Mouse (Mus musculus) heart, embryonic 15.5 days (tissue): ENCODE measurements around the gene Sh3kbp1. TPM values are rescaled to one million over a fixed set of nuclear protein-coding genes. Genes with fewer than 3 reads are reported as not detected.

ENCODE experiments used
- ATAC-seq: fragments of 200-750 bp; cut with Nextera tagmentation; replicated peaks from 2 replicates; pipeline ENCODE4 v1.8.0; 2017; ENCODE audit warnings: low read depth, moderate TSS enrichment; ENCODE audit not compliant: insufficient number of reproducible peaks, insufficient read depth, low FRiP score
- H3K27ac ChIP-seq: fragments of 300-500 bp; sonication (generic); 2 replicates; pipeline ENCODE4 v1.5.1; 2015; ENCODE audit warnings: mild to moderate bottlenecking, inconsistent platforms
- H3K27me3 ChIP-seq: fragments of 300-500 bp; sonication (generic); 2 replicates; pipeline ENCODE4 v1.6.1; 2015; ENCODE audit warnings: inconsistent platforms
- H3K36me3 ChIP-seq: fragments of 300-500 bp; sonication (generic); 2 replicates; pipeline ENCODE4 v1.6.1; 2015; ENCODE audit warnings: mild to moderate bottlenecking, inconsistent platforms
- H3K4me1 ChIP-seq: fragments of 300-500 bp; sonication (generic); replicated peaks from 2 replicates; pipeline ENCODE4 v1.6.1; 2015; ENCODE audit warnings: inconsistent platforms
- H3K4me2 ChIP-seq: fragments of 300-500 bp; sonication (generic); 2 replicates; pipeline ENCODE4 v1.6.1; 2015; ENCODE audit warnings: inconsistent platforms, mild to moderate bottlenecking, moderate library complexity
- H3K4me3 ChIP-seq: fragments of 300-500 bp; sonication (generic); 2 replicates; pipeline ENCODE4 v1.5.1; 2015; ENCODE audit warnings: mild to moderate bottlenecking, inconsistent platforms
- H3K9ac ChIP-seq: fragments of 300-500 bp; sonication (generic); 2 replicates; pipeline ENCODE4 v1.6.1; 2015; ENCODE audit warnings: mild to moderate bottlenecking, inconsistent platforms
- H3K9me3 ChIP-seq: fragments of 300-500 bp; sonication (generic); replicated peaks from 2 replicates; pipeline ENCODE4 v1.6.1; 2016; ENCODE audit warnings: inconsistent platforms
- WGBS: fragments of 180-500 bp; shearing (Covaris S2); methylation state at CpG from one replicate; pipeline ENCODE4 v1.1.7; 2015; ENCODE audit warnings: mixed read lengths; 5-methylcytosine and 5-hydroxymethylcytosine counted together
- polyA plus RNA-seq: library from polyadenylated mRNA; unstranded; fragments of >200 nt; fragmentation: Nextera tagmentation; extraction: Ambion mirVana; gene quantifications from 2 replicates; pipeline ENCODE4 v1.2.1, GENCODE M21; 2015

The Sh3kbp1 gene
- polyA plus RNA-seq, 1 experiment from 2014 or later: 154 TPM

- no peak for ATAC-seq
- Histone ChIP-seq H3K36me3 (no peaks in the 10 kb centered on the region), H3K4me3 (no peak overlapping the region), H3K4me2 (0 out of 2 replicates have a peak overlapping the region, but pooled peaks have one; percentile 11), H3K4me1 (peaks cover 7% of the 10 kb centered on the region), H3K9ac (no peak overlapping the region), H3K27me3 (no peaks in the 10 kb centered on the region), H3K27ac (peak overlapping the region; percentile 49), H3K9me3 (no peaks in the 10 kb centered on the region)
- WGBS: 37% methylated on average over 8 of the region's 8 CpGs
These were observed 81.2 kb downstream of the Sh3kbp1 start for GRCm38 (mm10) chrX:159708076-159708830.

DNA sequence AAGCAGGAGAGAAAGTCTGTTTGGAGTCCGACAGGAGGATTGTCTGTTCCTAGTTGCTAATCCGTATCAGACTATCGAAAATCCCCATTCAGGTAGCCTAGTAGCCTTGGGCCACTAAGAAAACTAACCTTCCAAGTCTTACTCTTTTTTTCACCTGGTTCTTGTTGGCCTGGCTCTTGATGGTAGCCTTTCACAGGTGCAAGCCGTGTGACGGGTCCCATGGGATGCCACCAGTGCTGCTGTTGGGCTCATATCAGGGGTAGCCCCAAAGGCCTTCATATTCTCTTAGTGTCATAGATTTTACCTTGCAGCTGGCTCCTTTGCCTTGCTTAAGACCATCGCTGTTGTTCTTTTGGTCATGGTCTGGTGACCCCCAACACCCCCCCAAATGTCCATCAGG lies 82.2 kb downstream of the Sh3kbp1 start:
- Histone ChIP-seq H3K4me3 (no peak overlapping the region), H3K27ac (no peak overlapping the region), H3K4me1 (peaks cover 7% of the 10 kb centered on the region), H3K9me3 (no peaks in the 10 kb centered on the region), H3K9ac (no peak overlapping the region), H3K27me3 (no peaks in the 10 kb centered on the region), H3K36me3 (no peaks in the 10 kb centered on the region), H3K4me2 (0 out of 2 replicates have a peak overlapping the region, but pooled peaks have one; percentile 11)
- ATAC-seq: no peak
- 87% methylated on average over 6 of the region's 6 CpGs for WGBS

DNA sequence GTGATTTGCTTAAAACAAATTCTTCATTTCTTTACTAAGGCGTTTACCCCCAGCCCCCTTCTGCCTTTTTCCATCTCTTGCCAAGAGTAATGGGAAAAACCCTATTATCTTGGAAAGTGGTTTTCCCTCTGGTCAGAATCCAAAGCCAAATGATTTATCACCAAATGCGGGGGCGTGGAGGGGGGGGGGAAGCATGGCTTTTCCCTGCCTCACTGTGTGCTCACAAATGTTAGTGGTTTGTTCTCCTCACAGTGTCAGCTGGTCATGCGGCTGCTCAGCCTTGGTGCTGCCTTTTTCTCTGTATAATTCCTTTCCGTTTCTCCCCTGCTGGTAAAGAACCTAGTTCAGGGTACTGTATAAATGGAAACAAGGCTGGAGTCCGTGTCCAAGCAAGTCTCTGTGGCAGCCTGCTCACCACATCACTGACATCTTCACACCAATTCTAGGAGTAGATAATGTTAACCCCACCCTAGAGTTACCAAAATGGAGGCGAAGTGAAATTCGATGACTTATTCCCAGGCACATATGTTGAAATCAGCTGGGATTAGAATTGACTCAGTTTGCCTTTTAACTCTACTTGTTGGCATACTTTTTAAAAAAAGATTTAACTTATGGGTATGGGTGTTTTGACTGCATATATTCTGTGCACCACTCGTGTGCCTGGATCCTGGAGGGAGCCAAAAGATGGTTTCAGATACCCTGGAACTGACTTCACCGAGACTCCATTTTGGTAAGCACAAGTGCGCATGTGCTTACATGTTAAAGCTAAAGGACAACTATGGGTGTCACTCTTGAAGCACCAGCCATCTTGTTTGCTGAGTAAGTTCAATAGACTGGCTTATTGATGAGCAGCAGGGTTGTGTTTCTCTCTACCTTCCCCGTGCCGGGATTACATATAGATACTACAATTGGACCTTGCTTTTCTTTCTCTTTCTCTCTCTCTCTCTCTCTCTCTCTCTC lies 84.3 kb downstream of the Sh3kbp1 start:
- no peak overlapping the region for H3K4me2 ChIP-seq
- ATAC-seq: no peak
- H3K9me3 ChIP-seq: no peaks in the 10 kb centered on the region
- no peak overlapping the region for H3K9ac ChIP-seq
- no peaks in the 10 kb centered on the region for H3K36me3 ChIP-seq
- 71% methylated on average over 13 of the region's 13 CpGs for WGBS
- H3K27ac ChIP-seq: no peak overlapping the region
- H3K4me3 ChIP-seq: no peak overlapping the region
- peaks cover 7% of the 10 kb centered on the region for H3K4me1 ChIP-seq
- H3K27me3 ChIP-seq: no peaks in the 10 kb centered on the region

GRCm38 (mm10) chrX:159713191-159713590 lies 86.1 kb downstream of the Sh3kbp1 start:
- no peaks in the 10 kb centered on the region for H3K36me3 ChIP-seq
- peaks cover 7% of the 10 kb centered on the region for H3K4me1 ChIP-seq
- H3K27ac ChIP-seq: no peak overlapping the region
- WGBS: 84% methylated on average over 2 of the region's 2 CpGs
- no peaks in the 10 kb centered on the region for H3K9me3 ChIP-seq
- no peak for ATAC-seq
- no peaks in the 10 kb centered on the region for H3K27me3 ChIP-seq
- no peak overlapping the region for H3K9ac ChIP-seq
- no peak overlapping the region for H3K4me2 ChIP-seq
- H3K4me3 ChIP-seq: no peak overlapping the region

- no peaks in the 10 kb centered on the region for H3K36me3 ChIP-seq
- no peak overlapping the region for H3K4me3 ChIP-seq
- no peak for ATAC-seq
- no peak overlapping the region for H3K4me2 ChIP-seq
- H3K27ac ChIP-seq: no peak overlapping the region
- H3K9ac ChIP-seq: no peak overlapping the region
- 81% methylated on average over 1 of the region's 1 CpGs for WGBS
- H3K9me3 ChIP-seq: no peaks in the 10 kb centered on the region
- no peaks in the 10 kb centered on the region for H3K27me3 ChIP-seq
- no peaks in the 10 kb centered on the region for H3K4me1 ChIP-seq
These were observed 94.3 kb downstream of the Sh3kbp1 start for GRCm38 (mm10) chrX:159721390-159721789.

GRCm38 (mm10) chrX:159731421-159731820 lies 104.3 kb downstream of the Sh3kbp1 start:
- Histone ChIP-seq H3K4me1 (no peaks in the 10 kb centered on the region), H3K4me2 (no peak overlapping the region), H3K27ac (no peak overlapping the region), H3K4me3 (no peak overlapping the region), H3K27me3 (no peaks in the 10 kb centered on the region), H3K9me3 (no peaks in the 10 kb centered on the region), H3K36me3 (no peaks in the 10 kb centered on the region), H3K9ac (no peak overlapping the region)
- WGBS: 82% methylated on average over 3 of the region's 3 CpGs
- ATAC-seq: no peak

DNA sequence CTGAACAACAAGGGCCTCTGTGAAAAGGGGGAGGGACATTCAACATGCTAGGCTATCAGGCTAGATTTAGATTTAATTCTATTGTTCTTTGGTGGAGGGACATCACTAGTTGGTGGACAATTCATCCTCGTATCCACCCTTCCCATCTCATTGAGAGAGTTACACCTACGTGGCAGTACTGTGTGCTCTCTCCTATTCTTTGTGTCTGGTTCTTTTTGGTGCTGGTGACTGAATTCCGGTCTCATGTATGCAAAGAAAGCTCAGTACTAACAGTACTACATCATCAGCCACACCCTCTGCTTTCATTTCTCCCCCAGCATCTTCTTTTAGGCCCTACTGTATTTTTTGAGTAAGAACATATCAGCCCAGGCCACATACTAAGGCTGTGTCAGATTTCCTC lies 105.8 kb downstream of the Sh3kbp1 start:
- no peaks in the 10 kb centered on the region for H3K4me1 ChIP-seq
- no peak for ATAC-seq
- H3K36me3 ChIP-seq: no peaks in the 10 kb centered on the region
- H3K4me2 ChIP-seq: no peak overlapping the region
- H3K27ac ChIP-seq: no peak overlapping the region
- no peaks in the 10 kb centered on the region for H3K9me3 ChIP-seq
- H3K9ac ChIP-seq: no peak overlapping the region
- H3K4me3 ChIP-seq: no peak overlapping the region
- no peaks in the 10 kb centered on the region for H3K27me3 ChIP-seq
- 77% methylated on average over 3 of the region's 3 CpGs for WGBS

GRCm38 (mm10) chrX:159733948-159734347 lies 106.9 kb downstream of the Sh3kbp1 start:
- no peak overlapping the region for H3K4me2 ChIP-seq
- no peaks in the 10 kb centered on the region for H3K4me1 ChIP-seq
- no peak overlapping the region for H3K27ac ChIP-seq
- no peaks in the 10 kb centered on the region for H3K36me3 ChIP-seq
- no peak overlapping the region for H3K4me3 ChIP-seq
- no peaks in the 10 kb centered on the region for H3K27me3 ChIP-seq
- no peak for ATAC-seq
- H3K9ac ChIP-seq: no peak overlapping the region
- 70% methylated on average over 2 of the region's 2 CpGs for WGBS
- no peaks in the 10 kb centered on the region for H3K9me3 ChIP-seq

- 34% methylated on average over 6 of the region's 6 CpGs for WGBS
- H3K36me3 ChIP-seq: no peaks in the 10 kb centered on the region
- no peaks in the 10 kb centered on the region for H3K9me3 ChIP-seq
- H3K27me3 ChIP-seq: no peaks in the 10 kb centered on the region
- H3K4me1 ChIP-seq: no peaks in the 10 kb centered on the region
- no peak overlapping the region for H3K4me2 ChIP-seq
- no peak overlapping the region for H3K9ac ChIP-seq
- no peak overlapping the region for H3K27ac ChIP-seq
- no peak for ATAC-seq
- no peak overlapping the region for H3K4me3 ChIP-seq
These were observed 108.5 kb downstream of the Sh3kbp1 start for GRCm38 (mm10) chrX:159735513-159736099.

DNA sequence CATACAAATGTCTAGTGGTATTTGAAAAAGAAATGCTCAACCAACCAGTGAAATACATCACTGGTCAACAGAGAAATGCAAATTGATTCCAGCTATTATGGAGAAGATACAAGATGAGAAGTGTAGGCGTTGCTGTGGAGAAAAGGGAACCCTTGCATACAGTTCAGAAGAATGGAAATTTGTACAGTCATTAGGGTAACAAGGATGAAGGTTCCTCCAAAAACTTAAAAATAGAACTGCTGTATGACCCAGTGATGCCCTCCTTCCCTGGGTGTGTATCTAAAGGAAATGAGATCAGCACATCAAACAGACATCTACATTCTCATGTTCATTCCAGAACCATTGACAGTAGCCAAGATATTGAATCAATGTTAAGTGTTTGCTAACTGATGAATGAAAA lies 110.3 kb downstream of the Sh3kbp1 start:
- no peak overlapping the region for H3K4me3 ChIP-seq
- no peak overlapping the region for H3K9ac ChIP-seq
- ATAC-seq: no peak
- WGBS: 73% methylated on average over 1 of the region's 1 CpGs
- no peaks in the 10 kb centered on the region for H3K27me3 ChIP-seq
- no peak overlapping the region for H3K4me2 ChIP-seq
- H3K27ac ChIP-seq: no peak overlapping the region
- H3K36me3 ChIP-seq: no peaks in the 10 kb centered on the region
- H3K4me1 ChIP-seq: no peaks in the 10 kb centered on the region
- H3K9me3 ChIP-seq: no peaks in the 10 kb centered on the region

DNA sequence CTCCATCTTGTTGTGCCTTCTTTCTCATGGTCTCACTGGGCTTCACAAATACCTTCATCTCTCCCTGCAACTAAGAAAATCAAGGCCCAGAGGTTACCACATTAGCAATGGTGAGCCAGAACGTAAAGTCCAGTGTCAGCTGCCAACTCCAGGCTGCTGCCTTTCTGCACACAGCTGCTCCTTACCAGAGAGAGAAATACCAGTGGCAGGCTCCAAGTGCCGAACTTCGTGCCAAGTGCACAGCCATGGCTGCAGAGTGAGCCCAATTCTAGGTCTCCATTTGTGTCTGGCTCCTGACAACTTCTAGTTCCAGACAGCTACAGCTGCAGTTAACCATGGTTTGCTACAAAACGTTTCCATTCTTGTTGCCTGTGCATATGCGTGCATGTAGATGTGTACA lies 117.0 kb downstream of the Sh3kbp1 start:
- Histone ChIP-seq H3K9ac (no peak overlapping the region), H3K4me3 (no peak overlapping the region), H3K27me3 (no peaks in the 10 kb centered on the region), H3K4me1 (no peaks in the 10 kb centered on the region), H3K9me3 (no peaks in the 10 kb centered on the region), H3K4me2 (no peak overlapping the region), H3K36me3 (no peaks in the 10 kb centered on the region), H3K27ac (no peak overlapping the region)
- ATAC-seq: no peak
- WGBS: 58% methylated on average over 5 of the region's 5 CpGs
